Mouse (Mus musculus) adrenal gland, adult 18-20 months (tissue): ENCODE measurements around the gene Rhot1. TPM values are rescaled to one million over a fixed set of nuclear protein-coding genes. Genes with fewer than 3 reads are reported as not detected.
"Not testable (repeated sequence)": the region's sequence is repeated elsewhere in the genome, so short reads cannot be mapped to it uniquely, and the experiment has no call there.

Source experiments
- DNase-seq, 2 experiments: peaks; one replicate each; pipeline ENCODE4 v3.0.0; 2021 to 2022; ENCODE audit warnings: low spot score in 2 of 2
- long read RNA-seq, 2 experiments: library from polyadenylated mRNA; stranded (forward); transcript quantifications; one replicate each; pipeline ENCODE4 v2.0.0; 2021
- total RNA-seq, 2 experiments: library from RNA; stranded (reverse); gene quantifications; 1 replicate in 1 of 2; 2 replicates in 1 of 2; pipeline ENCODE4 v1.2.3; 2021

Rhot1 gene
- total RNA-seq = 10 to 100 TPM; 54.4 to 71.5 TPM
- long read RNA-seq, experiment 1, full-length matches to known transcripts = 70 of 89 reads
- long read RNA-seq, experiment 1, partial matches to known transcripts = 4 of 89 reads
- long read RNA-seq, experiment 1, other reads (novel, unspliced or antisense) = 15 of 89 reads
- long read RNA-seq, experiment 2, full-length matches to known transcripts = 215 of 256 reads
- long read RNA-seq, experiment 2, partial matches to known transcripts = 18 of 256 reads
- long read RNA-seq, experiment 2, other reads (novel, unspliced or antisense) = 23 of 256 reads

- DNase-seq = peak; percentile 99
Observed at GRCm38 (mm10) chr11:80208860-80209800, at the start of gene Rhot1. Rhot1 (plus strand) TSS chr11:80209019.

- DNase-seq = no peak
Observed at GRCm38 (mm10) chr11:80161041-80161440, 47.8 kb upstream of the Rhot1 start.

- no peak for DNase-seq
Observed at GRCm38 (mm10) chr11:80163362-80164116, 45.3 kb upstream of the Rhot1 start.

GRCm38 (mm10) chr11:80164224-80164623, 44.6 kb upstream of the Rhot1 start:
- no peak for DNase-seq

- DNase-seq = no peak
Observed at GRCm38 (mm10) chr11:80168121-80168520, 40.7 kb upstream of the Rhot1 start.

- no peak for DNase-seq
Observed at GRCm38 (mm10) chr11:80168611-80169249, 40.1 kb upstream of the Rhot1 start.

GRCm38 (mm10) chr11:80169629-80170028, 39.2 kb upstream of the Rhot1 start:
- DNase-seq = no peak

- DNase-seq = no peak
Observed at GRCm38 (mm10) chr11:80170351-80170750, 38.5 kb upstream of the Rhot1 start.

- DNase-seq = peak; percentile 48 to 56
Observed at GRCm38 (mm10) chr11:80171884-80172283, 36.9 kb upstream of the Rhot1 start.

- DNase-seq = no peak
Observed at GRCm38 (mm10) chr11:80173963-80174670, 34.7 kb upstream of the Rhot1 start.

GRCm38 (mm10) chr11:80176911-80177895, 31.6 kb upstream of the Rhot1 start:
- no peak for DNase-seq

- DNase-seq = no peak
Observed at GRCm38 (mm10) chr11:80178316-80178715, 30.5 kb upstream of the Rhot1 start.

GRCm38 (mm10) chr11:80181021-80181749, 27.6 kb upstream of the Rhot1 start:
- DNase-seq = no peak

- DNase-seq = not testable (repeated sequence)
Observed at GRCm38 (mm10) chr11:80183054-80183704, 25.6 kb upstream of the Rhot1 start.

- peak; percentile 82 to 84 for DNase-seq
Observed at GRCm38 (mm10) chr11:80183705-80184255, 25.0 kb upstream of the Rhot1 start, which contains the start of gene Rnf135. Rnf135 (plus strand) TSS chr11:80183851.

GRCm38 (mm10) chr11:80184531-80185071, 24.2 kb upstream of the Rhot1 start:
- no peak for DNase-seq

GRCm38 (mm10) chr11:80185441-80185976, 23.3 kb upstream of the Rhot1 start:
- not testable (repeated sequence) for DNase-seq
